Mouse (Mus musculus) megakaryocyte-erythroid progenitor cell, adult 5 weeks (primary cell): ENCODE measurements around the gene Hist1h2ba. TPM values are rescaled to one million over a fixed set of nuclear protein-coding genes. Genes with fewer than 3 reads are reported as not detected.

Source experiments
- polyA plus RNA-seq: library from polyadenylated mRNA; stranded (reverse); fragments of >175 nt; gene quantifications from 2 replicates; pipeline ENCODE4 v1.2.3, GENCODE M21; 2012

The Hist1h2ba gene
- not detected in 2 replicates for polyA plus RNA-seq

GRCm38 (mm10) chr13:23933421-23934210, at the start of gene Hist1h2ba:
TSS of gene Hist1h2ba (minus strand) at chr13:23934156.

GRCm38 (mm10) chr13:23934211-23934520, 210 bp upstream of the Hist1h2ba start, which contains the start of gene Hist1h2aa:
TSS of gene Hist1h2aa (plus strand) at chr13:23934462.

GRCm38 (mm10) chr13:23914376-23915167, 19.4 kb downstream of the Hist1h2ba start, which contains the start of gene Slc17a4:
TSS of gene Slc17a4 (minus strand) at chr13:23915009.

Other genes with a start within 250 kb of the Hist1h2ba start
- 66.3 and 70.6 TPM in 2 replicates for gene Hist1h2bc, start 250.0 kb downstream of the Hist1h2ba start, polyA plus RNA-seq
- gene Hist1h1t, start 238.3 kb downstream of the Hist1h2ba start, polyA plus RNA-seq, result 0.27 TPM in 1 of 2 replicates, not detected in the other
- 4.5 and 10.6 TPM in 2 replicates for gene Hist1h4c, start 235.7 kb downstream of the Hist1h2ba start, polyA plus RNA-seq
- gene Hfe, start 223.3 kb downstream of the Hist1h2ba start, polyA plus RNA-seq, result 8.0 and 15.2 TPM in 2 replicates
- 100 and 116 TPM in 2 replicates for gene Hist1h1c, start 195.3 kb downstream of the Hist1h2ba start, polyA plus RNA-seq
- gene Hist1h3c, start 188.6 kb downstream of the Hist1h2ba start, polyA plus RNA-seq, result 20.1 and 23.0 TPM in 2 replicates
- gene Hist1h2bb, start 187.4 kb downstream of the Hist1h2ba start, polyA plus RNA-seq, result 11.2 and 22.3 TPM in 2 replicates
- gene Hist1h2ab, start 183.0 kb downstream of the Hist1h2ba start, polyA plus RNA-seq, result 17.6 and 35.4 TPM in 2 replicates
- gene Hist1h3b, start 181.9 kb downstream of the Hist1h2ba start, polyA plus RNA-seq, result 9.2 and 14.4 TPM in 2 replicates
- gene Hist1h4b, start 177.1 kb downstream of the Hist1h2ba start, polyA plus RNA-seq, result 13.8 and 16.1 TPM in 2 replicates
- gene Hist1h4a, start 172.9 kb downstream of the Hist1h2ba start, polyA plus RNA-seq, result 16.8 and 23.1 TPM in 2 replicates
- 21.7 and 27.6 TPM in 2 replicates for gene Hist1h3a, start 171.8 kb downstream of the Hist1h2ba start, polyA plus RNA-seq
- 1.2 and 3.7 TPM in 2 replicates for gene Hist1h1a, start 170.5 kb downstream of the Hist1h2ba start, polyA plus RNA-seq
- 0.08 TPM in 1 of 2 replicates, not detected in the other for gene Trim38, start 164.2 kb downstream of the Hist1h2ba start, polyA plus RNA-seq
- gene Slc17a2, start 127.2 kb downstream of the Hist1h2ba start, polyA plus RNA-seq, result not detected in 2 replicates
- gene Slc17a3, start 94.7 kb downstream of the Hist1h2ba start, polyA plus RNA-seq, result not detected in 2 replicates
- not detected in 2 replicates for gene Slc17a1, start 66.4 kb downstream of the Hist1h2ba start, polyA plus RNA-seq
- 0.01 TPM in 1 of 2 replicates, not detected in the other for gene Slc17a4, start 19.1 kb downstream of the Hist1h2ba start, polyA plus RNA-seq
- not detected in 2 replicates for gene Hist1h2aa, start 306 bp upstream of the Hist1h2ba start, polyA plus RNA-seq
- not detected in 2 replicates for gene Scgn, start 57.1 kb upstream of the Hist1h2ba start, polyA plus RNA-seq